Mouse (Mus musculus) CD8-positive naive resting alpha-beta T cell, adult 57 days (primary cell): ENCODE data around the gene 6330409D20Rik. TPM values are rescaled to one million over a fixed set of nuclear protein-coding genes. Genes with fewer than 3 reads are reported as not detected.

ENCODE experiments used
- total RNA-seq: library from RNA; stranded (reverse); gene quantifications from one replicate; pipeline ENCODE4 v1.2.4, GENCODE M21; 2023

Gene 6330409D20Rik
- total RNA-seq = not detected

GRCm38 (mm10) chr2:32740916-32741272, at the start of gene 6330409D20Rik:
6330409D20Rik (minus strand) TSS chr2:32741016.

GRCm38 (mm10) chr2:32784048-32784681, 43.3 kb upstream of the 6330409D20Rik start, which contains the start of gene Cfap157:
Cfap157 (minus strand) TSS chr2:32784428.

GRCm38 (mm10) chr2:32775359-32776074, 34.7 kb upstream of the 6330409D20Rik start, which contains the start of the genes Ttc16 and Ptrh1:
Ttc16 (minus strand) TSS chr2:32775633.
Ptrh1 (plus strand) TSS chr2:32775786.

GRCm38 (mm10) chr2:32757056-32757845, 16.4 kb upstream of the 6330409D20Rik start, which contains the start of gene Tor2a:
Tor2a (plus strand) TSS chr2:32757234.

DNA sequence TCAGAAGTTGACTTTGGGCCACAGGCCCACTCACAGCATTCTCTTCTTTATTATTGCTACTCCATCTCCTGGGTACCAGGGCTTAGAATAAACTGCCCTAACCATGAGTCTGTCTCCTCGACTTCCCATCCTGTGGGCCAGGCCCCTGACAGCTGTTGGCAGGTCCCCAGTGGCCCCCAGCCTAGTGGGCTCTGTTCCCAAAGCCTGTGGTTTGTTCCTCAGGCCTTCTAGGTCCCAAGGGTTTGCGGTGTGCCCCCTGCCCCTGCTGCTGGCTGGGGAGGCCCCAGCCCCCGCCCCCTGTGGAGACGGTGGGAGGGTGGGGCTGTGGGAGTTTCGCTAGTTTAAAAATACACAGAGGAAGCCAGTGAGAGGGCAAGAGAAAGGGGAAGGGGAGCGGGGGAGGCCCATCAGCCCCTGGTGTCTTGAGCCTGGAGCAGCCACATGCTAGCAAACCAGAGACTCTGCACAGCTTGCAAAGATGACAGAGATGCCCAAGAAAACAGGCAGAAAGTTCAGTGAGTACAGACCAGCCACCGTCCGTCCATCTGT, 20.1 kb downstream of the 6330409D20Rik start, which contains the start of gene Sh2d3c:
Gene Sh2d3c, plus strand, starts transcription at position 375 of the 549 bp plus-strand sequence.

GRCm38 (mm10) chr2:32712934-32713817, 27.6 kb downstream of the 6330409D20Rik start, which contains the start of gene Cdk9:
Cdk9 (minus strand) TSS chr2:32713076.

GRCm38 (mm10) chr2:32704021-32704421, 36.8 kb downstream of the 6330409D20Rik start, which contains the start of gene Fpgs:
Fpgs (minus strand) TSS chr2:32704145.

Other genes with a start within 250 kb of the 6330409D20Rik start
- 137 TPM for gene Fam102a, start 205.7 kb downstream of the 6330409D20Rik start, total RNA-seq
- 63.7 TPM for gene Dpm2, start 170.2 kb downstream of the 6330409D20Rik start, total RNA-seq
- gene Pip5kl1, start 166.2 kb downstream of the 6330409D20Rik start, total RNA-seq = 0.89 TPM
- gene 9430097D07Rik, start 165.3 kb downstream of the 6330409D20Rik start, total RNA-seq = not detected
- gene St6galnac4, start 153.9 kb downstream of the 6330409D20Rik start, total RNA-seq = 21.0 TPM
- gene St6galnac6, start 141.3 kb downstream of the 6330409D20Rik start, total RNA-seq = 2.3 TPM
- gene Ak1, start 119.3 kb downstream of the 6330409D20Rik start, total RNA-seq = not detected
- 19.8 TPM for gene Eng, start 94.4 kb downstream of the 6330409D20Rik start, total RNA-seq
- gene Fpgs, start 36.9 kb downstream of the 6330409D20Rik start, total RNA-seq = 28.2 TPM
- gene Cdk9, start 27.9 kb downstream of the 6330409D20Rik start, total RNA-seq = 99.3 TPM
- 102 TPM for gene Sh2d3c, start 20.0 kb downstream of the 6330409D20Rik start, total RNA-seq
- gene Tor2a, start 16.2 kb upstream of the 6330409D20Rik start, total RNA-seq = 27.7 TPM
- gene Ttc16, start 34.6 kb upstream of the 6330409D20Rik start, total RNA-seq = not detected
- gene Ptrh1, start 34.8 kb upstream of the 6330409D20Rik start, total RNA-seq = 3.4 TPM
- not detected for gene Cfap157, start 43.4 kb upstream of the 6330409D20Rik start, total RNA-seq
- gene Stxbp1, start 106.2 kb upstream of the 6330409D20Rik start, total RNA-seq = 0.86 TPM
- gene Fam129b, start 135.1 kb upstream of the 6330409D20Rik start, total RNA-seq = 0.61 TPM
- gene Rpl12, start 220.5 kb upstream of the 6330409D20Rik start, total RNA-seq = 1,359 TPM
- gene Lrsam1, start 220.6 kb upstream of the 6330409D20Rik start, total RNA-seq = 10.7 TPM
- gene Slc2a8, start 241.1 kb upstream of the 6330409D20Rik start, total RNA-seq = 7.0 TPM